Mouse (Mus musculus): ENCODE measurements at regions not wholly inside any gene's neighbourhood (a gene's known extent, or its start where the extent isn't known, plus 50 kb on each side); places are given as distances from the start of the nearest gene placed in this dataset.
"Not testable (repeated sequence)": the region's sequence is repeated elsewhere in the genome, so short reads cannot be mapped to it uniquely, and the experiment has no call there.

- DNase-seq, result peak; percentile 31 to 40
Observed at GRCm38 (mm10) chr13:12726831-12727230, 73.0 kb downstream of the Prl2c3 start.

DNA sequence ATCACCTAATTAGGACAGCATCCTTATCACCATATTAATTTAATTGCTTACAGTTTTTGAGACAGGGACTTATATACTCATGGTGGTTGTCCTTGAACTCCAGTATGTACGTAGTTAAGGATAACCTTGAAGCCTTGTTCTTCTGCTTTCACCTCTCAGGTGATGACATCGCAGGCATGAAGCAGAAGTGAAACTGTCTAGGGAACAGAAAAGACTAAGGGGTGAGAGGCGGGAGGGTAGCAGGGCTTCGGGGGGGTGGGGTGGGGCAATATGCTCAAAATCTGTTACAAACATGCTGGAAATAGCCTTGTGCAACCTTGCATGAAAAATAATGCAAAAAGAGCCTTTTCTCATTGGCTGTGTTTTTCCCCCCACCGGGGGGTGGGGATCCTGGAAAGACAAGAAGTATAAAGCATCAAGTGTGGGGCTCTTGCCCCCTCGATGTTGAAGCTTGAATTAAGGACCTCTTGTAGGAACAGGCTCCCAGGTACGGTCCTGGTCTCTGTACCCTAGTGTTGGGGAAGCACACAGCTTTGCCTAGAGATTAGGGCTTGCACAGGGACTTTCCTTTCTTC, 81.8 kb downstream of the Prl2c3 start:
- not testable (repeated sequence) for DNase-seq

DNA sequence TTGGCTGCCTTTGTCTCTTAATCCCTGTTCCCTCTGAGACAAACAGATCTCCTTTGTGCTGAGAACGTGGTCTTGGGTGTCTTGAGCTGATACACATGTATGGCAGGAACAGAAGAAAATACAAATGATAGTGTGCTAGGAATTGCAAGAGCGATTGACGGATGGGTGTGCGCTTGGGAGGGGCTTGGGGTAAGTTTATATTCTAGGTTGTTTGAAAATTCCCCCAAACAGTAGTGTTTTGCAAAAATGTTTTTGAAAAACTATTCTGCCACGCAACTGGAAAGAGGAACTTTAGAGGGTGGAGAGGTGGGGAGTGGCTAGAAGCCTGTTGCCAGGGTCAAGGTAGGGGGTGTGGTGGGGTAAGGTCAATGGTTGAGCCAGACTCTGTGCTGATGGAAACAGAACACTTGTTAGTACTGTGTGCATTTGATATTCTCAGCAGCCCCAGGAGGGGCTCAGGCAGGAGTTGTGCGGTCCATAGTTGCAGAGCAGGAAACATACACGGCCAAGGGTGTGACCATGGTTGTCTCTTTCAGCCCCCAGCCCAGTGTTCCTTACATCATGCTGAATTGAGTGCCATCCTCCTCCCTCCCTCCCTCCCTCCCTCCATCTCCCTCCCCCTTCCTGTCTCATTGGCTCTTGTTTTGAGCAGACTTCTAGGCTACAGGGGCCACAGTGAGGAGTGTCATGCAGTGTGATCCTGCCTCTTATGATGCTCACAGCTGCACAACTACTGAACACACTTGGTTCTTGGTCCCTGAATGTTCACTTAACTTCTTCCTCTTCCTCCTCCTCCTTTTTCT, 88.2 kb downstream of the Prl2c3 start:
- no peak for DNase-seq

DNA sequence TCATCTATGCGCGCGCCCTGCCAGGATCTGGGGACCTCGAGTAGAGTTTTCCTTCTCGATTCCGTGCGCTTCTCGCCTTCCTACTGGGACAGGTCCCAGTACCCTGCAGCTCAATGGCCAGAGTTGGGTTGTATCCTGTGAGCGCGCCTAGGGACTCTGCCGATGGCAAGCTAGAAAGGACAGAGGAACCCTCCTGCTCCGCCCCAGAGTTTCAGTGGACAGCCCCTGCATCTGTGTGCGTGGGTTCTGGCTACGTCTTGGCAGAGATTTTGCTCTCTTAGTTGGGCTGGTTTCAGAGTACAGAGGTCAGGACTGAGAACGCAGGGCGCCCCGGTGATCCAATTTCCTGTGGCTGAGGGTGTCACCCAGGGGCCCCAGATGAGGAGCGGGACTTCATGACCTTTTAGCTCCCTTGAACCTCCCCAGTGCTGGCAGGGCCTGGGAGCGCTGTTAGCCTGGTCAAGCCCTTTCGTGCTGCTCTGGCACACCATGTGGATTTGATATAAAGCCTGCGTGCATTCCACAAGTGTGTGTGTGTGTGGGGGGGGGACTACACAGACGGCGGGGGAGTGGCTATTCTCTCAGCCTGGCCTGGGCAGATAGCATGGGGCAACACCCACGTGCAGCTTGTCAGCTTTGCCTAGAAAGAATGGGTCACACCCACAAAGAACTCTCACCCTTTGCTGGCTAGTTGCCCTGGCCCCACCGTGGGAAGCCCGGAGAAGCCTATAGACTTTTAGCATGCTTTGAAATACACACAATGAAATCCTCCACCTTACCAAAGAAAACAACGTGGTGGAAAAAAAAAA, 96.9 kb downstream of the Prl2c3 start:
- DNase-seq, result peak; percentile 66 to 71

- DNase-seq, result peak; percentile 55 to 75
Observed at GRCm38 (mm10) chr13:12702111-12702803, 97.6 kb downstream of the Prl2c3 start.

- DNase-seq, result not testable (repeated sequence)
Observed at GRCm38 (mm10) chr13:12693593-12694118, 106.2 kb downstream of the Prl2c3 start.

- not testable (repeated sequence) for DNase-seq
Observed at GRCm38 (mm10) chr13:12688778-12689177, 111.1 kb downstream of the Prl2c3 start.

DNA sequence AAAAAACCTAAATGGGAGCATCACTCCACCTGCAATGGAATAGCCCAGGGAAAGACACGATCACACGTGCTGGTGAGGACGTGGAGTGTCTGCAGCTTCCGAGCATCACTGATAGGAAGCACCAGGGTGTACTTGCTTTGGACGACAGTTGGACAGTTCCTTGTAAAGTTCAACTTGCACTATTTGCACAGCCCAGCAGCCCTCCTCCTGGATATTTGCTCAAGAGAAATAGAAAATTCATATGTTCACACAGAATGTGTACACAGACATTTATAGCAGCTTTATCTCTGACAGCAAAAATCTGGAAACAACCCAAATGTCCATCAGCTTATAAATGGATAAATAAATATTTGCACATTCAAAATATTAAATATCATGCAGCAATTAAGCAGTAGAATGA, 111.7 kb downstream of the Prl2c3 start:
- DNase-seq, result not testable (repeated sequence)

DNA sequence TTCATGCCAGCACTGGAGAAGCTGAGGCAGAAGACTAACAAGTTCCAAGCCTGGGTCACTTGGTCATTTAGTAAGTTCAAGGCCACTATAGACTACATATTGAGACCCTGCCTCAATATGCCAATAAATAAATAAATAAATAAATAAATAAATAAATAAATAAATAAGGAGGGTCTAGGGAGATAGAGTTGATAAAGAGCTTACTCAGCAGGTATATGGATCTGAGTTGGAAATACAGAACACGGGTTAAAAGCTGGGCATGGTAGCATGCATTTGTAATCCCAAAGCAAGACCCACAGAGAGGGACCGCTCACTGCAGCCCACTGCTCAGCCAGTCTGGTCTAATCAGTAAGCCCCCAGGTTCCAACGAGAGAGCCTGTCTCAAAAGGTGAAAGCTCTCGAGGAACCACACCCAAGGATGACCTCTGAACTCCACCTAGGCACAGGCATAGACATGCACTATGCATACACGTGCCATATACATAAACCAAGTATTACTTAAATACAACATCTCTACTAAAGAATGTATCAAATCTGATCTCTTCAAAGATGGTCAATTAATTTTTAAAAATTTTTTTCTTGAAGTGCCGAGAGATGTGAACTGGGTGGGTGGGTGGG, 115.4 kb downstream of the Ero1lb start:
- DNase-seq, result not testable (repeated sequence)

DNA sequence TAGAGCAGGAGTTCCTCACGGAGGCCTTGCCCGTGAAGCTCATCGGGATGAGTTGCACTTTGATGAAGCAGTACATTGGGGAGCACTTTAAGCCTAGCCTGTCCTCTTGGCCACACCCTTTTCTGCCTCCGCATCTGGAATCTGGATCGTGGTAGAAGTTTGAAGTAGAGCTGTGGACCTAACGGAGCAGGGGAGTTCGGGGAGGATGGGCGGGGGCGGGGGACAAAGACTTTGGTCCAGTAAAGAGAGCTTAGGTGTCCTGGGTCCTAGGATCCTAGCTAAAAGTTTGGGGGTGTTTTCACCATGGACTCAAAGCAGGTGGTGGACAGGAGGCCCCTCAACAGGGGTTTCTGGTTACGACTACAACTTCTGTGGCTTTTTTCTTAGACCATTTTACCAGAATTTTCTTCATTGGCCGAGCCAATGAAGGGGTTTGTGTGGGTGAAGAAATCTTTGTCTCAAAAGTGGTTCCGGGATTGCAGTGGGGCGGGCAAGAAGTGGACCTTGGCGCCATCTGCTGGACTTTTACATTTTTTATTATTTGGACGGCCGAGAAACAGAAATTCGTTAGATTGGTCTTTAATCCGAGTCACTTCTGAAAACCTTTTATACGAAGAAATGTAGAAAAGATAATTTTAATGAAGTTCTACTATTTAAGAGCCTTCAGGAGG, 114.7 kb downstream of the Ero1lb start:
- DNase-seq, result peak; percentile 52 to 67

GRCm38 (mm10) chr13:12677372-12677771, 111.7 kb downstream of the Ero1lb start:
- DNase-seq, result no peak

- DNase-seq, result not testable (repeated sequence)
Observed at GRCm38 (mm10) chr13:12671011-12671410, 105.3 kb downstream of the Ero1lb start.

DNA sequence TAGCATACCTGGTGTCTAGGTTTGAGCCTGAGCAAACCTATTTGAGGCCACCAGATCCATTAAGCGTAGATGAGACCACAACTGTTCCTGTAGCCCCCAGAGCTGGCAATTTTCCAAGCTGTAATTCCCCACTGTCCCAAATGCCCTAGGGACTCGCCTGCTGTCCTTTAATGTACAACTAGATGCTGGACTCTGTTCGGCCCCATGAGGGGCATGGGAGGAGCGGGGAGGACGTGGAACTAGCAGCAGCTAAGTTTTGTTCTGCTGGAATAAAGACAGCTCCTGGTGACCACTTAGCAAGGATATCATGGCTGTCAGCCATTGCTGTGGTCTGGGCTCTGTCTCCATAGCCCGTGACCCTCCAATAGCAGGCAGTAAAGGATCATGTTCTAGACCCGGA, 103.1 kb downstream of the Ero1lb start:
- DNase-seq, result not testable (repeated sequence)

DNA sequence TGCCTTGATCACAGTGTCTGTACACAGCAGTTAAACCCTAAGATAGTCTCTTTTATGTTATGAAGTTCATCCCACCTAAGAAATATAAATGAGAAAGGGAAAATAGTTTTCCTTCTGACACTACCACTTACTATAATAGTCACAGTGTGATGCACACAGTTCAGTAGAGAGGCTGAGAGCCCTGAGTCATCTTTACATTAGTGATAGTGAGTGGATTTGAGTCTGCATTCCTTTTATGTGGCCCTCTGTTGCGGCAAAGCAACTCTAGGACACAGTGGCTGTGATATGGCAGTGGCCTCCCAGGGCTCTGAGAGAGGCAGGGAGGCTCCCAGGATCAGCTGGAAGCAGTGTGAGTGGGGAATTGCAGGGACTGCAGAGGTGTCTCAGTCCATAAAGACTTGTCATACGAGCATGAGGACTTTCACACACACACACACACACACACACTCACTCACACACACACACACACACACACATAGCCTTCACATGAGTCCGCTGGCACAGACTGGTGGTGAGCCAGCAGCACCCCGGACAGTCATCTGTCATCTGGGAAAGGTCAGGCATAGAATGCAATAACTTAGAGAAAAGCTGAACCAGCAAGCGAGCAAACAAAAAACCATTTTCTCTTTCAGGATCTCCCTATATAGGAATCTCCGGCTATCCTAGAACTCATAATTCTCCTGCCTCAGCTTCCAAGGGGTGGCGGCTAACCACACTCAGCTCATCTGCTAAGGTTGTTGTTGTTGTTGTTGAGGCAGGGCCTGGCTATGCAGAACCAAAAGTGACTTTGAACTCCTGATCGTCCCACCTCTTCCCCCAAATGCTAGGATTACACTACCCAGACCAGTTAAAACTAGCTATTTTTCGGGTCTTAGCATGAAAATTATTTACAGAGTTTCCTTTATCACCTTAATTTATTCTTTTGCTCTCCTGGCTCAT, 102.3 kb downstream of the Ero1lb start:
- DNase-seq, result peak in 1 of 2 experiments; percentile 15

DNA sequence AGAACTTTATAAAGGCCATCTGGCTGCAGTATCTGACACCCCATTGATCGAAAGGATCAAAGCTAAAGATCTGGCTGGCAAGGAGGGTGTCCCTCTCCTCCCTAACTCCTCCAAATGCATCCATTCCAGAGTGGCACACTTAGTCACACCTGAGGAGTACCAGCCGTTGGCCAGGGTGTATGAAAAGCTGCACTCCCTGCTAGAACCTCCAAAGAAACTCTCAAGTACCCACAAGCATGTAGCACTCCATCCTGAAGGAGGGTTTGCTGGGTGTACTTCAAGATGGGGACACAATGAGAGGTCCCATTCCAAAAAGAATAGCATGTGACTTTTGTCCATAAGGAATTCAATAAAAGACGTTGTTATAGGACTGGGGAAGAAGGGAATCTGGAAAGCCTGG, 100.4 kb downstream of the Ero1lb start:
- DNase-seq, result not testable (repeated sequence)

Measured in kidney, postnatal 4 days (tissue).